Mouse (Mus musculus) hematopoietic stem cell, adult 5-6 weeks (primary cell): Measurements from ENCODE around the gene F830045P16Rik. TPM values are rescaled to one million over a fixed set of nuclear protein-coding genes. Genes with fewer than 3 reads are reported as not detected.
A peak's percentile ranks its signal among the peaks of the same experiment; 100 is the strongest.

Source experiments
- ATAC-seq, 2 experiments: fragments of 125-278 bp in 1 of 2; replicated peaks in 1 of 2; 2 replicates each; pipeline ENCODE4 v1.8.0; 2016 to 2017; ENCODE audit warnings: inconsistent platforms in 2 of 2, mild to moderate bottlenecking in 2 of 2, moderate number of reproducible peaks in 2 of 2, low read depth in 1 of 2, moderate TSS enrichment in 1 of 2; ENCODE audit not compliant: low FRiP score in 2 of 2, poor library complexity in 2 of 2, severe bottlenecking in 2 of 2, insufficient read depth in 1 of 2, low TSS enrichment in 1 of 2
- total RNA-seq: library from RNA; stranded (forward); fragments of 172-1452, 232-1000 nt; gene quantifications from 2 replicates; pipeline ENCODE4 v1.2.3, GENCODE M21; 2017

F830045P16Rik gene
- total RNA-seq = not detected in 2 replicates

- ATAC-seq = no peak
Measured at GRCm38 (mm10) chr2:129536377-129536776, at the start of gene F830045P16Rik. Gene F830045P16Rik, minus strand, starts transcription at chr2:129536602.

GRCm38 (mm10) chr2:129585904-129586514, 49.6 kb upstream of the F830045P16Rik start:
- peak; percentile 81 to 88 for ATAC-seq

GRCm38 (mm10) chr2:129584905-129585304, 48.5 kb upstream of the F830045P16Rik start:
- ATAC-seq = no peak

- ATAC-seq = no peak
Measured at GRCm38 (mm10) chr2:129582261-129582660, 45.9 kb upstream of the F830045P16Rik start.

GRCm38 (mm10) chr2:129581826-129582225, 45.4 kb upstream of the F830045P16Rik start:
- ATAC-seq = no peak

- ATAC-seq = no peak
Measured at GRCm38 (mm10) chr2:129580656-129581055, 44.3 kb upstream of the F830045P16Rik start.

- no peak for ATAC-seq
Measured at GRCm38 (mm10) chr2:129576611-129577447, 40.4 kb upstream of the F830045P16Rik start.

- no peak for ATAC-seq
Measured at GRCm38 (mm10) chr2:129575113-129575512, 38.7 kb upstream of the F830045P16Rik start.

GRCm38 (mm10) chr2:129574395-129575046, 38.1 kb upstream of the F830045P16Rik start:
- no peak for ATAC-seq

- no peak for ATAC-seq
Measured at GRCm38 (mm10) chr2:129573701-129574273, 37.4 kb upstream of the F830045P16Rik start.

- ATAC-seq = no peak
Measured at GRCm38 (mm10) chr2:129569556-129569955, 33.2 kb upstream of the F830045P16Rik start.

GRCm38 (mm10) chr2:129569120-129569519, 32.7 kb upstream of the F830045P16Rik start:
- no peak for ATAC-seq

- no peak for ATAC-seq
Measured at GRCm38 (mm10) chr2:129563944-129564709, 27.7 kb upstream of the F830045P16Rik start.

- no peak for ATAC-seq
Measured at GRCm38 (mm10) chr2:129561796-129562195, 25.4 kb upstream of the F830045P16Rik start.

- no peak for ATAC-seq
Measured at GRCm38 (mm10) chr2:129558875-129559219, 22.4 kb upstream of the F830045P16Rik start.

GRCm38 (mm10) chr2:129558008-129558874, 21.8 kb upstream of the F830045P16Rik start:
- no peak; a peak in 1 of 4 replicates for ATAC-seq
